Mouse (Mus musculus) ES-E14 (cell line): ENCODE data around the gene Cep152. TPM values are rescaled to one million over a fixed set of nuclear protein-coding genes. Genes with fewer than 3 reads are reported as not detected.

ENCODE experiments used
- DNase-seq: peaks from one replicate; pipeline ENCODE4 v3.0.0-alpha.2; 2013; ENCODE audit warnings: low read depth, low spot score
- H3K27ac ChIP-seq: 2 replicates; pipeline ENCODE4 v1.5.1; 2012; ENCODE audit warnings: low read depth, mild to moderate bottlenecking, low read length, moderate library complexity, mixed read lengths; ENCODE audit not compliant: poor library complexity, insufficient read depth, severe bottlenecking
- H3K36me3 ChIP-seq: 2 replicates; pipeline ENCODE4 v1.6.1; 2012; ENCODE audit warnings: mild to moderate bottlenecking, low read length, moderate library complexity, mixed read lengths; ENCODE audit not compliant: control insufficient read depth, poor library complexity, insufficient read depth, severe bottlenecking
- H3K4me1 ChIP-seq, 2 experiments: fragments of 150-350 bp in 1 of 2; sonication (generic) in 1 of 2; 2 replicates each; pipeline ENCODE4 v1.6.1; 2012; ENCODE audit warnings: low read length in 2 of 2, mild to moderate bottlenecking in 1 of 2, mixed read lengths in 1 of 2; ENCODE audit not compliant: control insufficient read depth in 2 of 2, insufficient read depth in 2 of 2, poor library complexity in 1 of 2
- H3K4me3 ChIP-seq, 2 experiments: fragments of 150-350 bp in 1 of 2; sonication (generic) in 1 of 2; 2 replicates each; pipeline ENCODE4 v1.5.1; 2012; ENCODE audit warnings: low read length in 2 of 2, low read depth in 1 of 2, mild to moderate bottlenecking in 1 of 2, mixed read lengths in 1 of 2; ENCODE audit not compliant: insufficient read depth in 1 of 2, poor library complexity in 1 of 2, severe bottlenecking in 1 of 2
- H3K9ac ChIP-seq: 2 replicates; pipeline ENCODE4 v1.6.1; 2012; ENCODE audit warnings: low read depth, mild to moderate bottlenecking, low read length, mixed read lengths; ENCODE audit not compliant: poor library complexity, insufficient read depth, severe bottlenecking
- H3K9me3 ChIP-seq: fragments of 150-350 bp; sonication (generic); 2 replicates; pipeline ENCODE4 v1.6.1; 2012; ENCODE audit warnings: low read depth, mild to moderate bottlenecking, low read length; ENCODE audit not compliant: control insufficient read depth, insufficient read depth
- CHD2 ChIP-seq: IDR thresholded peaks from 2 replicates; pipeline ENCODE4 v1.6.1; 2014; ENCODE audit warnings: mild to moderate bottlenecking, low read depth, low read length, inconsistent platforms
- HCFC1 ChIP-seq: IDR thresholded peaks from 2 replicates; pipeline ENCODE4 v1.6.1; 2012; ENCODE audit warnings: low read length, inconsistent platforms, borderline replicate concordance; ENCODE audit not compliant: insufficient read depth
- MAFK ChIP-seq: IDR thresholded peaks from 2 replicates; pipeline ENCODE4 v1.6.1; 2014; ENCODE audit warnings: mild to moderate bottlenecking, low read depth, low read length, inconsistent platforms; ENCODE audit not compliant: insufficient read depth
- ZC3H11A ChIP-seq: IDR thresholded peaks from 2 replicates; pipeline ENCODE4 v1.6.1; 2012; ENCODE audit warnings: low read depth, mild to moderate bottlenecking, inconsistent platforms, low read length, borderline replicate concordance
- ZNF384 ChIP-seq: IDR thresholded peaks from 2 replicates; pipeline ENCODE4 v1.6.1; 2012; ENCODE audit warnings: low read depth, low read length, inconsistent platforms
- in situ Hi-C, 2 experiments: fragments of 600-800 bp; cut with MboI; formaldehyde crosslinking; loops; one replicate each; pipeline ENCODE4 v1.15.1; 2025; ENCODE audit warnings: low sequenced_read_pairs in 2 of 2, inconsistent platforms in 1 of 2; ENCODE audit not compliant: unreplicated experiment in 2 of 2
- total RNA-seq: library from RNA; depleted of rRNA; stranded (reverse); fragments of 300-350 nt; gene quantifications from 2 replicates; pipeline ENCODE4 v1.2.3, GENCODE M21; 2012

Gene Cep152
- total RNA-seq, 1 experiment: 12.5 TPM

- Histone ChIP-seq H3K4me1 (peaks cover 0 to 3% of the 10 kb centered on the region in 2 experiments; a peak in 1 of 4 replicates), H3K36me3 (no peaks in the 10 kb centered on the region), H3K9me3 (peaks cover 8% of the 10 kb centered on the region), H3K27ac (no peak overlapping the region), H3K4me3 (no peak overlapping the region), H3K9ac (no peak overlapping the region)
- in situ Hi-C loops: no loop called here
- DNase-seq: no peak
- TF ChIP-seq HCFC1: no peak
- no peak for TF ChIP-seq ZNF384
- no peak for TF ChIP-seq CHD2
- TF ChIP-seq MAFK: no peak
- no peak for TF ChIP-seq ZC3H11A
Observed at GRCm38 (mm10) chr2:125637331-125637730, 12.4 kb upstream of the Cep152 start.

- Histone ChIP-seq H3K4me3 (no peak overlapping the region), H3K4me1 (no peaks in the 10 kb centered on the region), H3K27ac (no peak overlapping the region), H3K36me3 (no peaks in the 10 kb centered on the region), H3K9ac (no peak overlapping the region), H3K9me3 (no peaks in the 10 kb centered on the region; the same call in 1 of the 2 replicates)
- in situ Hi-C loops: no loop called here
- no peak for DNase-seq
- TF ChIP-seq HCFC1 (no peak), MAFK (no peak), ZNF384 (no peak), CHD2 (no peak), ZC3H11A (no peak)
Observed at GRCm38 (mm10) chr2:125630010-125630409, 5.1 kb upstream of the Cep152 start.

DNA sequence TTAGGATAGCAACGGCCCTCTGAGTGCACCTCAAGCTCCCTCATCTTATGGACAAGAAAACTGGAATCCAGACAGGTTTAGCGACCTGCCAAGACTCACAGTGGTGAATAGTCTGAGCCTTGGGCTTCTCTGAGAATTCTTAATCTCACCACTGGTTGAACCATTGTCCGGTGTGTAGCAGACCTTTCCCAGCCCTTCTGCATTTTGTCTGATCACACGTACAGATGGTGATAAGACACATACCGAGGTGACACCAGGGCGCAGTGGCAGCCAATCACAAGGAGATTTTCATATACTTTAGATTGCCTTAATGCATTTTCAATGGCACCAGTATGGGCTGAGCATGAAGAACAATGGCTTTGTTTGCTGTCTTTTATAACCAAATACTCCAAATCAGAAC, 3.6 kb upstream of the Cep152 start:
- DNase-seq: no peak
- in situ Hi-C loops: no loop called here

DNA sequence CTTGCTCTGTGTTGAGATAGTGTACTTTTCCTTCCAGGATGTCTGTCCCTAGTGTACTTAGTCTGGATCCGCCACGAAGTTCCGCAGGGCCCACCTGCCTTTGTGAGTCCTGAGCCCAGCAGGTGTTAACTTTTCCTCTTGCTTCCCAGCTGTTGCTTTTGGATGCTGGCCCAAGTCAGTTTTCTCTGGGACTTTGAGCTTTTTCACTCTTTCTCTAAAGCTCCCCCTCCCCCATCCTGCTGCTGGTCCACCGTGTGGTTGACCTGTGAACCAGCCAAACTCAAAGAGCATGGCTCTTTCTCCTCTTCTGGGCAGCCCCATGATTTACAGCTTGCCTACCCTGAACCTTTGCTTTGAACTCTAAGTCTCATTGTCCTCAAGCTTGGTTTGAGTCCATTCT, 1.6 kb upstream of the Cep152 start:
- Histone ChIP-seq H3K9ac (no peak overlapping the region), H3K36me3 (no peaks in the 10 kb centered on the region), H3K27ac (no peak overlapping the region), H3K4me3 (no peak overlapping the region), H3K9me3 (no peaks in the 10 kb centered on the region; the same call in 1 of the 2 replicates), H3K4me1 (0 out of 4 replicates have a peak, but pooled peaks cover 0 to 2% of the 10 kb centered on the region in 2 experiments)
- in situ Hi-C loops: no loop called here
- TF ChIP-seq MAFK (no peak), HCFC1 (no peak), CHD2 (no peak), ZNF384 (no peak), ZC3H11A (no peak)
- DNase-seq: no peak

More for the DNA sequence above, 3.6 kb upstream of the Cep152 start:
- Histone ChIP-seq H3K4me1 (0 out of 4 replicates have a peak, but pooled peaks cover 0 to 2% of the 10 kb centered on the region in 2 experiments), H3K9me3 (no peaks in the 10 kb centered on the region; the same call in 1 of the 2 replicates), H3K4me3 (no peak overlapping the region), H3K27ac (no peak overlapping the region), H3K36me3 (no peaks in the 10 kb centered on the region), H3K9ac (no peak overlapping the region)
- TF ChIP-seq HCFC1 (no peak), ZNF384 (no peak), CHD2 (no peak), MAFK (no peak), ZC3H11A (no peak)

DNA sequence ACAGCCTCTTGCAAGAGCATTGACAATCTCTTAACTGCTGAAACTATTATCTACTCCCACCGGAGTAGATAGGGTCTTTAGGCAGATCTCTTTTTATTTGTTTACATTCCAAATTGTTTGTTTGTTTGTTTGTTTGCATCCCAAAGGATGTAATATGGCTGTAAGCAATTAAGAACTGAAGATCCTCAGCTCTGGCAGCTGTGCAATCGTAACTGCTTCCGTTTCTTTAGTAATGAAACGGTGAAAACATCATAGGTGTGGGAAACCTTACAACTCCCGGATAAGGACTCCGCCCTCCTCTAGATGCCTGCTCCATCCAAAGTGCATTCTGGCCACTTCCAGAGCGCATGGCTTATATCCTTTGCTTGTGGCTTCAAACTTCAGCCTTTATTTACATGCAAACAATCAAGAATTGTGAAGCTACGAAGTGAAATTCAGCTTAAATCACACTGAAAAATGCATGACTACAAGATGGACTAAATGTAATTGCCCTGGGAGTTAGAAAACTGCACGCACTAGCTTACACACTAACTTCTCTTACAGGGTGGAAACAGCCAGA, 707 bp downstream of the Cep152 start:
- no peak overlapping the region for H3K27ac ChIP-seq
- H3K4me1 ChIP-seq: 0 out of 4 replicates have a peak, but pooled peaks cover 0 to 2% of the 10 kb centered on the region in 2 experiments
- DNase-seq: peak; percentile 22
- H3K9ac ChIP-seq: peak overlapping the region; percentile 89
- in situ Hi-C loops: no loop called here
- H3K4me3 ChIP-seq: peak overlapping the region; percentile 84 to 88
- H3K9me3 ChIP-seq: no peaks in the 10 kb centered on the region
- H3K36me3 ChIP-seq: peaks cover 12% of the 10 kb centered on the region
- TF ChIP-seq CHD2: no peak
- TF ChIP-seq MAFK: no peak
- TF ChIP-seq ZC3H11A: no peak
- no peak for TF ChIP-seq ZNF384
- no peak for TF ChIP-seq HCFC1
